Mouse (Mus musculus): Measurements from ENCODE around the gene 6430548M08Rik. TPM values are rescaled to one million over a fixed set of nuclear protein-coding genes. Genes with fewer than 3 reads are reported as not detected.

The 6430548M08Rik gene
- total RNA-seq, 2 experiments from 2014 or later, result 61.4 to 70.0 TPM

GRCm38 (mm10) chr8:120104721-120105272 lies 9.2 kb upstream of the 6430548M08Rik start:
- no peak for ATAC-seq (ENCODE audit: poor library complexity, severe bottlenecking)

DNA sequence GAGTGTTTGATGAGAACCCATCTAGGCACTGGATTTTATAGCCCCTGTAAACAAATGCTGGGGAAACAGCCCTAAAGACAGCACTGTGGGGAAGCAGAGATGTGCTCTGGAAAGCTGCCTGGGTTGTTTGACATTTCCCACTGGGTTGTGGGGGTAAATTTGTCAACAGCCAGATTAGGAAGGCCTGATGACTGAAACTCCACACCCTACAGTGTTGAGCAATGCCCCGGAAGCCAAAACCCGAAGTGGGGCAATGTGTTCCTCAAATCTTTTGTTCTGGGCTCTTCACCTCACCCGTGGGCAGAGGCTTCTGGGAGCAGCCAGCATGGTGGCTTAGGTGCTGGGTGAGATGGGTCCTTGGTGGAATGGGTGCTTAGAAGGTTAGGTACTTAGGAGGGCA lies 4.8 kb upstream of the 6430548M08Rik start:
- ATAC-seq (ENCODE audit: poor library complexity, severe bottlenecking), result peak; percentile 54

DNA sequence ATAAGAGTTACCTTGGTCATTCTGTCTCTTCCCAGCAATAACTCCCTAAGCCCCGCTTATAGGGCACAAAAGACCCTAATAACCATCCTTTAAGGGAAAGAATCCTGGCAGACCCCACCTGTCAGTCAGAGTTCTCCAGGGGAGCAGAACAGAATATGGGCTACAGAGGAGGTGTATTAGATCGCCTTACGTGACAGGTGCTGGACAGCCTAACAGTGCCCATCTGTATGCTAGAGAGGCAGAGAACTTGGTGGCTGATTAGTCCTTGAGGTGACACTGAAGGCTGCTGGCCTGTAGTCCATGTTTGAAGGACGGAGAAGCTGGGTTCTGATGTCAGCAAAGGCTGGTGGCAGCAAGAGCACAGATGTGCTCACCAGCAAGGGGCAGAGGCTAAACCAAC lies 3.0 kb upstream of the 6430548M08Rik start:
- no peak for ATAC-seq (ENCODE audit: poor library complexity, severe bottlenecking)

DNA sequence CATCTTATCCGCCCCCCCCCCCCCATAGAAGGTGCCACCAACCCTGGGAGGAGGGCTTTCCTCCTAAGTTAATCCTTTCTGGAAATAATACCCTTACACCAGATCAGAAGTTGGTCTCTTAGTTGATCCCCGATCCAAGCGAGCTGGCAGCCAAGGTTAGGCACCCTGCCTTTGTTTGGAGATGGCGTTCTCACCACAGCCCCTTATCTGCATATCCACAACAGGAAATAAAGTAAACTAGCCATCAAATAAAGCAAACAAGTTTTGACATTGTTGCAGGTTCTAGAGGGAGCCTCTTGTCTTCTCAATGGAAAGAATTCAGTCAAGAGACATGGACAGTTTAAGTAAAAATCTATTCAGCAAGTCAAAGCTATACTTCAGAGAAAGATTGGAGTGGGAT lies 2.6 kb upstream of the 6430548M08Rik start:
- ATAC-seq (ENCODE audit: poor library complexity, severe bottlenecking), result no peak

DNA sequence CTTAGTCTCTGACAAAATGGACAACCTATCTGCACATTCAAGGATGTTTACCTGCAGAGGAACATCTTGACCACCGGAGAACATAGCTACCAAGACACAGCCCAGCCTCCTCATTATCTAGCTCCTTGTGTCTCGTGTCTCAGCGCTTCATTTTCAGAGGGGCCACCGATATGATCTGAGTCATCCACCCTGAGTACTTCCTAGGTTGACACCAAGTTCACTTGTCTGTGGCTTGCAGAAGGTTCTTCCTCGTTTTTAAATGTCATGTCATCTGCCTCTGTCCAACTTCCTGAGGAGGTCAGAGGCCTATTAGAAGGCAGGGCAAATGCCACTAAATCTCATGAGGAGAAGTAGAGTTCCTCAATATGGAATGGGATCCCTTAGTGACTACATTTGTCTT lies 1.4 kb upstream of the 6430548M08Rik start:
- peak; percentile 40 for ATAC-seq (ENCODE audit: poor library complexity, severe bottlenecking)

- ATAC-seq (ENCODE audit: poor library complexity, severe bottlenecking), result peak; percentile 2; the same call in 1 of the 2 replicates
Observed at GRCm38 (mm10) chr8:120113306-120113705, 646 bp upstream of the 6430548M08Rik start.

GRCm38 (mm10) chr8:120114315-120114841 lies 426 bp downstream of the 6430548M08Rik start:
- no peak for ATAC-seq (ENCODE audit: poor library complexity, severe bottlenecking)

DNA sequence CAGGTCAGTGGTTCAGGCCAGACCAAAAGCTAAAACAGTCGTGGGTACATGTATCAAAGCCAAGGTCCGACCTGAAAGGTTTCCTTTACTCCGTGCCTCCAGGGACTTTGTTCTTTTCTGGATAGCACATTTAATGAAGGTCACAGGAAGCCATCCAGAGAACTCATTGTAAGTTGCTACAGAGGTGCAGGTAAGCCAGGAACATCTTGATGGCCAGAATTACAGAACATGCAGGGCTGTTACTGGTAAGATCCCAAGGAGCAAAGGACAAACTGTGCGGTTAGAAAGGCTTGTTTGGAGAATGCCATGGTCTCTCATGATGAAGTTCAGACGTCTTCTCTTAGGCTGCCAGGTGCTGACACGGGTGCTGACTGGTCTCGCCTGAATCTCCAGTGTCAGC lies 2.6 kb downstream of the 6430548M08Rik start:
- no peak for ATAC-seq (ENCODE audit: poor library complexity, severe bottlenecking)

DNA sequence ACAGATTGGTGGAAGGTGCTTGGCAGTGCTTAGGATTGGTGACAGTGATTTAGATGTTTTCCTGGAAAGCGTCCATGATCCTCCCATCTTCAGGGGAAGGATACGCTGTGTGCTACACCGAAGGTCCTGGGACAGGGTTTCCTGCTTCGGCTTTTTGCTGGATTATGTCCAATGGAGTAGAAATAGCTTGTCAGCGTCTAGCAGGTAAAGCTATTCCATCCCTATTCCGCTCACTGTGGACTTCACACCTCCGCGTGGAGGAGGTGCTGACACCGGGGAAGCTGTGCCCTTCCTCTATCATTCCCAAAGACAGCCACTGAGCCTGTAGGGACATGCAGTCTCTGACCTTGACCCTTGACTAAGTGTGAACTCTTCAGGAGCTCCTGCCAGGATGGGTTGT lies 4.2 kb downstream of the 6430548M08Rik start:
- ATAC-seq (ENCODE audit: poor library complexity, severe bottlenecking), result no peak

DNA sequence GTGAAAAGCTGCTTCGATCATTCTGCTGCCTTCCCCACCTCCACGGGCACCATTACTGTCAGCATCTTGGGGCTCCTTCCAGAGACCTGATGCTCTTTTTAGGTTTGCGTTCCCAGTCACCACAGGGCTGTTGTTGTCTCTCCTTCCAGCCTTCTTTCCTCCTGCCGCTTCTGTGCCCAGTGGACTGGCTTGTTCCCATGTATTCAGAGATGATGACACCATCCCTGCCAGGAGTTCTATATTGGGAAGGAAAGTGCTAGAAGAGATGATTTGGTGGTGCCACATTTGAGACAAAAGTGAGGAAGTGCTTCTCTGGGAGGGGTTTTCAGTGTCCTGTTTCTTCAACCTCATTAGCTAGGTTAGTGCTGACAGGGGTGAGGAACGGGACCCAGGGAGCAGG lies 4.9 kb downstream of the 6430548M08Rik start:
- ATAC-seq (ENCODE audit: poor library complexity, severe bottlenecking), result no peak

GRCm38 (mm10) chr8:120119429-120119828 lies 5.5 kb downstream of the 6430548M08Rik start:
- ATAC-seq (ENCODE audit: poor library complexity, severe bottlenecking), result no peak

DNA sequence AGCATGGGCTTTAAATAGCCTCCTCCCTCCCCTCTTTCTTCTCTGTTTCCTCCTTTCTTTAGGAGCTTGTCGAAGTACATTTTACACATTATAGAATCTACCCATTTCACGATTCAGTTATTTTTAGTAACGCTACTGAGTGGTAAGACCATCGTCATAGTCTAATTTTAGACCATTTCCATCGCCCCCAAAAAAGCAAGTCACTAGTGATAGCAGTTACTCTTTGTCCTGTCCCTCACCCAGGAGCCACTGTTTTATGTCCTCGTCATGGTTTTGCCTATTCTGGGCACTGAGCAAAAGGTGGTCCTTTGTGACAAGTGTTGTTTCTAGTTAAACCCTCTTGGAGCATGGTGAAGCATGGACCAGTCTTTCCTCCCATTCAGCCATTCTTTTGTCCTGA lies 6.0 kb downstream of the 6430548M08Rik start:
- ATAC-seq (ENCODE audit: poor library complexity, severe bottlenecking), result no peak

DNA sequence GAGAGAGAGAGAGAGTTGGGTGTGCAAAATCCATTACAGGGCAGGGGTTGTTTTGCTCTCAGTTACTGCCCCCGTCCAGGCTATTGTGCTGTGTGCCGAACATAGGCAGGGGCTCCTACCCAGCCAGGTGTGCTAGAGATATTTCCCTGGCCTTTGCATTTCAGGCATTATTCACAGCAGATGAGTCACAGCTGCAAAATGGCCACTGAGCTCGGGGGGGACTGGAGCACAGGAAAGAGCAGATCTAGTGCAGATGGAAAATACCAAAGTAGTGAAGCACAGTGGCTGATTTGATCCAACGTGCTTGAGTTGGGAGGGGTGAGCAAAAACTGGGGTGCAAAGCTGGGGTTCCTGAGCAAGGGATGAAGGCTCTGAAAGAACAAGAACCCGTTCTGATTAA lies 7.0 kb downstream of the 6430548M08Rik start:
- no peak for ATAC-seq (ENCODE audit: poor library complexity, severe bottlenecking)

DNA sequence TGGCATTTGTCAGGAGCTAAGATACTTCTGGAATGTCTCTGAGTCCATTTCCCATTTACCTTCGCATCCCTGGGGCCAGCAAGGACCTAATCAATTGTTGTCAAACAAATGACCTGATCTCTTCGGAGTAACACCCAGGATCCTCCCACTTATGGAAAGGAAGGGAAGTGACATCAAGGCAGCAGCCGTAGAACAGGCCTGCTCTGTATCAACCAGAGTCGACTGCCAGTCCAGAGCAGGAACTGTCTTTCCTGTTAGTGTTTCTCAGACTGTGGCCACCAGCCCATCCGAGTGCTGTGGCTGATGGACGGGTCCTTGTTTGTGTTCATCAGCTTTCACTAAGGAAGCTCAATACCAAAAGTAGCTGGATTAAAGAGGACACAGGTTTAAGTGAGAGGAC lies 10.3 kb downstream of the 6430548M08Rik start:
- 0 out of 2 replicates have a peak, but pooled peaks have one; percentile 33 for ATAC-seq (ENCODE audit: poor library complexity, severe bottlenecking)

GRCm38 (mm10) chr8:120124836-120125389 lies 11.0 kb downstream of the 6430548M08Rik start:
- ATAC-seq (ENCODE audit: poor library complexity, severe bottlenecking), result no peak

DNA sequence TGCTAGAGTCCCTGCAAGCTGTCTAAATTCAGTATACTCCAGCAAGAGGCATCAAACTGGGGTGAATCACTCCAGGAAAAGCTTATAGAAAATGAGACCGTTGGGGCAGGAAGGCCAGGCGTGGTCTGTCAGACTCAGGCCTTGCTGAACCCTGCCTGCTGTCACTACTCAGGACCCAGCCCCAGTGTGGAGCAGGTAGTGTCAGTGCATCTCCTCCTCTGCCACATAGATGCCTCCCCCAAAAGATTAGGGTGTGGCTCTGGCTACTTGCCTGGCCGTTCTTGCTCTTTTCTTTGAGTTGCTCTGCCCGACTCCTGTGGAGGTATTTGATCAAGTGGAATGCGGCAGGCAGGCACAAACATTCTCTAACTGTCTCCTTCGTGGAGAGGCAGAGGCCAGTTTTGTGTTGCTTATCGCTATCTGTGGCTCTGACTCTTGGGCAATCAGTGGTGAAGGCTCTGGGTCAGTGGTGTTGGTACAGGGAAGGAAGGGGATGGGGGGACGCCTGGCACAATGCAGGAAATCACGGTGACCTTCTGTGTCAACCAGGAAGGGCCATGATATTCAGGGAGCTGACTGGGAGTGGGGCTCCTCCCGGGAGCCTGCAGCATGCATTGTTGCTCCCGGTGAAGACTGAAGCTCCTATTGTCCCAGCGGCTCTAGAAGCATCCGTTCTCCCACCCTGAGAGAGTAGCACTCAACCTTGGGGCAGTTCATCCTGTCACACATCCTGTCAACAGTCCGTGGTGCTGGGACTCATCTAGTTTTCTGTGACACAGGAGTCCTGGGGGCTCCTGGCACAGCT lies 12.6 kb downstream of the 6430548M08Rik start:
- peak; percentile 44 for ATAC-seq (ENCODE audit: poor library complexity, severe bottlenecking)

- no peak for ATAC-seq (ENCODE audit: poor library complexity, severe bottlenecking)
Observed at GRCm38 (mm10) chr8:120129547-120129946, 15.6 kb downstream of the 6430548M08Rik start.

GRCm38 (mm10) chr8:120131158-120131557 lies 17.2 kb downstream of the 6430548M08Rik start:
- ATAC-seq (ENCODE audit: poor library complexity, severe bottlenecking), result peak; percentile 84

GRCm38 (mm10) chr8:120133169-120133568 lies 19.2 kb downstream of the 6430548M08Rik start:
- no peak for ATAC-seq (ENCODE audit: poor library complexity, severe bottlenecking)

GRCm38 (mm10) chr8:120135687-120136086 lies 21.7 kb downstream of the 6430548M08Rik start:
- ATAC-seq (ENCODE audit: poor library complexity, severe bottlenecking), result no peak

GRCm38 (mm10) chr8:120136618-120137017 lies 22.7 kb downstream of the 6430548M08Rik start:
- ATAC-seq (ENCODE audit: poor library complexity, severe bottlenecking), result no peak

- no peak for ATAC-seq (ENCODE audit: poor library complexity, severe bottlenecking)
Observed at GRCm38 (mm10) chr8:120138958-120139357, 25.0 kb downstream of the 6430548M08Rik start.

All from megakaryocyte, adult 5-6 weeks (primary cell).